Mouse (Mus musculus): Measurements from ENCODE around the gene Olfr1229.

Olfr1229 gene

DNA sequence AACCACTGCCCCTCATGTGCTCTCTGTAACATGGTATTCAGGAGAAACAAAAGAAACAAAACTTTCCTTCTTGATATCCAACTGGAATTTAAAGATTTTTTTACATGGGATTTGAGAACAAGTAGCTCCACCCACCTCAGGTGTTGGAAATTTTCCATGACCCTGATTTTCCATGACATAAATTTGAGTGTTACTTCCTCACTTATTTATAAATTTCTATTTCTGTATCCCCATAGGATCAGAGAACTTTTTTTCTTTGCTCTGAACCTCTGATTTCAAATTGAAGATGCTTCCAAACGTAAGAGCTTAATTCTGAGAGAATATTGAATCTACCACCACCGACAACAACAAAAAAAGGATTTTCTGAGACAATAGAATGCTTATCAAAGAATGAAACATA lies at the start of gene Olfr1229:
Olfr1229 (minus strand) TSS at position 101 of the 400 bp plus-strand sequence.
- in situ Hi-C loops (cut with MboI; ENCODE audit: low pct_unique_long_range_greater_than_20kb in 1 of 2, low sequenced_read_pairs in 2 of 2, unreplicated experiment in 1 of 2): no loop called here

DNA sequence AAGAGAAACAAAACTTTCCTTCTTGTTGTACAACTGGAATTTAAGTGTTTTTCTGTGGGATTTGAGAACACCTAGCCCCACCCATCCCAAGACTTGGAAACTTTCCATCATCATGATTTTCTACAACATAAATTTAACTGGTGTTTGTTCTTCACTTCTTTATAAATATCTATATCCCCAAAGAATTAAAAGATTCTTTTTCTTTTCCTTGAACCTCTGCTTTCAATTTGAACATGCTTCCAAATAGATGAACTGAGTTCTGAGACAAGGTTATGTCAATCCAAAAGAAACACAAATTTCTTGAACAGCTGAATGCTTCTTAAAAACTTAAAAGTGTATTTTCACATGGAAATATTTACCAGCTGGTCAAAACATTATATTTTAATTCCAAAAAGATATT lies 41.8 kb upstream of the Olfr1229 start, which contains the start of gene Olfr1232:
Olfr1232 (minus strand) TSS at position 101 of the 400 bp plus-strand sequence.
- in situ Hi-C loops (cut with MboI; ENCODE audit: low pct_unique_long_range_greater_than_20kb in 1 of 2, low sequenced_read_pairs in 2 of 2, unreplicated experiment in 1 of 2): no loop called here

DNA sequence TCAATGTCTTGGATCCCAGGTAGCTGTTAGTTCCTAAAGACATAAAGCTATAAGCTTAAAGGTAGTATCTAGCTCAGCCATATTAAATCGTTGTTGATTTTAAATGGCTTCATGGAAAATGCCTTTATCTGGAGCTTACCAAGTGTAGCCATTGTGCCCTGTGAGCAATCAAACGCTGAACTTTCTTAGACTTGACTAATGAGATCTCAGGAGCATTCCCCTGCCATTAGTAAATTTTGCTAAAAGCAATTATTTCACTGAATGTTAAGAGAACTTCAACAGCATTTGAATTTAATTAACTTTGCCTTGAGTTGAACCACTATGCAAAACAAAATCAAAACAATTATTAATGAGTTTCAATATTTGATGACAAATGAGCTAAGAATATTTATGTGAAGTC lies 19.2 kb upstream of the Olfr1229 start, which contains the start of gene Olfr1231:
Olfr1231 (minus strand) TSS at position 101 of the 400 bp plus-strand sequence.
- in situ Hi-C loops (cut with MboI; ENCODE audit: low pct_unique_long_range_greater_than_20kb in 1 of 2, low sequenced_read_pairs in 2 of 2, unreplicated experiment in 1 of 2): no loop called here

GRCm38 (mm10) chr2:89297168-89297567 lies 9.4 kb upstream of the Olfr1229 start, which contains the start of gene Olfr1230:
TSS of gene Olfr1230 (minus strand) at chr2:89297268.
- in situ Hi-C loops (cut with MboI; ENCODE audit: low pct_unique_long_range_greater_than_20kb in 1 of 2, low sequenced_read_pairs in 2 of 2, unreplicated experiment in 1 of 2): no loop called here

DNA sequence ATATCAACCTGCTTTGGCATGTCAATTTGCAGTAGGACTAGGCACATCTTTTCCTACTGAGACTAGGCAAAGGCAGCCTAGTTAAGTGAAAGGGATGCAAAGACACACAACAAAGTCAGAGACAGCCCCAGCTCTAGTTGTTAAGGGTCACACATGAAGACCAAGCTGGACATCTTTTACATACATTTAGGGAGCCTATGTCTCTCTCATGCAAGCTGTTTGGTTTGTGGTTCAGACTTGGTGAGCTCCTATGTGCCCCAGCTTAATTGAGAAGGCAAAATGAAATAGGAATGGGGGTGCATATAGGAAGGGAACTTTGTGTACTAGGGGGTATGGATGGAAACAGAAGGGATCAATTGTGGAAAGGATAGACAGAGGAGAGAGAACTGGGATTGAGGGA lies 33.9 kb downstream of the Olfr1229 start, which contains the start of gene Olfr1228:
Olfr1228 (minus strand) TSS at position 101 of the 400 bp plus-strand sequence.
- in situ Hi-C loops (cut with MboI; ENCODE audit: low pct_unique_long_range_greater_than_20kb in 1 of 2, low sequenced_read_pairs in 2 of 2, unreplicated experiment in 1 of 2): no loop called here

Measured in mouse embryonic stem cell (cell line).